Comparison of ENCODE assay signal across 7 mouse cellular contexts in the genomic region with DNA sequence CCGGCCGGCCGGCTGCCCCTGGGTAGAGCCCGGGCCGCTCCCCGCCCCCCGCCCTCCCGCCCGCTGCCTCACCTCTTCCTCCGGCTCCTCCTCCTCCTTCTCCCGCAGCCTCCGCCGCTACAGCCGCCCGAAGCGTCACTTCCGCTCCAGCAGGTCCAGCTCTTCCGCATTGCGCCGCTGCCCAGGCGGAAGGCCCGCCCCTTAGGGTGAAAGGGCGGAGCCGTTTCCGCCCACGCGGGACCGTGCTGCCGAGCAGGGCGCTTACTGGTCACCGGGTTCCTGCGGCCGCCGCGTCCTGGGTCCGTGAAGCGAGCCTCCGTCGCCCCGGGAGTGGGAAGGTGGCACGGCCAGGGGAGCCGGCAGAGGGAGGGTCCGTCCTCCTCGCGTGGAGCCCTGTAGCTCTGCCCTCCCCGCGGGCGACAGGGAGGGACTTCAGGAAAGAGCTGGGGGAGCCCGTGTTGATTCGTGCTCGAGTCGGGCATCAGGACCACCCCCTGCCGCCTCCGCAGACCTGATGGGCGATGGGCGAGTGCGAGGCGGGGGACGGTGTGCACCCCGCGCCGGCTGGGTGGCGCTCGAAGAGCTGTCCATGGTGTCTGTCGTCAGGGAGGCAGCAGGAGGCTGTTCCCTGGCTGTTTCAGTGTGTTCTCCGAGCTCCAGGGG. TPM values are rescaled to one million over a fixed set of nuclear protein-coding genes. Genes with fewer than 3 reads are reported as not detected.
DNase-seq lines count a peak whose midpoint lies in the region; ATAC-seq lines count a peak whose summit lies in the region.

Gene Synj1 (minus strand): TSS at position 288 of the 663 bp plus-strand sequence.

- H3K4me1 ChIP-seq in embryonic facial prominence, embryonic 10.5 days, result peaks cover 15% of the 10 kb centered on the region
- peaks cover 12% of the 10 kb centered on the region for H3K4me1 ChIP-seq in limb, embryonic 10.5 days
- H3K4me1 ChIP-seq in midbrain, embryonic 13.5 days (replicated peaks), result peaks cover 33% of the 10 kb centered on the region

- H3K27ac ChIP-seq in embryonic facial prominence, embryonic 10.5 days (replicated peaks), result peak within 1 kb of the TSS; percentile 89
- peak within 1 kb of the TSS; percentile 86 for H3K27ac ChIP-seq in limb, embryonic 10.5 days
- peak within 1 kb of the TSS; percentile 95 for H3K27ac ChIP-seq in midbrain, embryonic 13.5 days

- peak; percentile 92 for DNase-seq in adrenal gland, postnatal 10 days
- peak; percentile 94 for DNase-seq in embryonic facial prominence, embryonic 10.5 days (ENCODE audit: low spot score)
- peak; percentile 90 for DNase-seq in kidney, adult 11 months
- DNase-seq in limb, embryonic 10.5 days (ENCODE audit: low spot score), result peak; percentile 93
- peak; percentile 87 for DNase-seq in spleen, adult 12 weeks (ENCODE audit: low spot score)

- WGBS in embryonic facial prominence, embryonic 10.5 days, result under 1% methylated on average over 66 of the region's 66 CpGs
- under 1% methylated on average over 66 of the region's 66 CpGs for WGBS in limb, embryonic 10.5 days
- WGBS in midbrain, embryonic 13.5 days, result under 1% methylated on average over 64 of the region's 66 CpGs

- peaks cover 31% of the 10 kb centered on the region for H3K36me3 ChIP-seq in embryonic facial prominence, embryonic 10.5 days (replicated peaks)
- peaks cover 29% of the 10 kb centered on the region for H3K36me3 ChIP-seq in limb, embryonic 10.5 days
- H3K36me3 ChIP-seq in midbrain, embryonic 13.5 days, result peaks cover 19% of the 10 kb centered on the region

- H3K9me3 ChIP-seq in embryonic facial prominence, embryonic 10.5 days, result no peaks in the 10 kb centered on the region
- no peaks in the 10 kb centered on the region for H3K9me3 ChIP-seq in limb, embryonic 10.5 days (replicated peaks)
- no peaks in the 10 kb centered on the region for H3K9me3 ChIP-seq in midbrain, embryonic 13.5 days

- H3K4me3 ChIP-seq in embryonic facial prominence, embryonic 10.5 days, result peak within 1 kb of the TSS; percentile 96
- H3K4me3 ChIP-seq in limb, embryonic 10.5 days, result peak within 1 kb of the TSS; percentile 72
- peak within 1 kb of the TSS; percentile 89 for H3K4me3 ChIP-seq in midbrain, embryonic 13.5 days (replicated peaks)

- no peaks in the 10 kb centered on the region for H3K27me3 ChIP-seq in embryonic facial prominence, embryonic 10.5 days (replicated peaks; ENCODE audit: low read depth, poor library complexity, severe bottlenecking)
- no peaks in the 10 kb centered on the region for H3K27me3 ChIP-seq in limb, embryonic 10.5 days (ENCODE audit: low read depth, poor library complexity, severe bottlenecking)
- no peaks in the 10 kb centered on the region for H3K27me3 ChIP-seq in midbrain, embryonic 13.5 days

- H3K4me2 ChIP-seq in midbrain, embryonic 13.5 days (replicated peaks), result peak within 1 kb of the TSS; percentile 69

- ATAC-seq in granulocyte monocyte progenitor cell, adult 5-6 weeks (replicated peaks; ENCODE audit: poor library complexity, severe bottlenecking), result peak; percentile 81
- ATAC-seq in midbrain, embryonic 13.5 days, result peak; percentile 97

- peak within 1 kb of the TSS; percentile 88 for H3K9ac ChIP-seq in midbrain, embryonic 13.5 days (replicated peaks)

RNA-seq across cellular contexts. Expression of gene Synj1, which starts in this region (rescaled TPM):
- 10 to 100 TPM; 30.1 to 30.2 TPM for total RNA-seq in adrenal gland, postnatal 10 days (2021)
- polyA plus RNA-seq in embryonic facial prominence, embryonic 10.5 days (2016; fragmentation: Nextera tagmentation; extraction: Ambion mirVana), result 11.6 and 11.8 TPM in 2 replicates
- 35.8 and 46.0 TPM in 2 replicates for total RNA-seq in granulocyte monocyte progenitor cell, adult 5-6 weeks (2014; fragmentation: Nextera tagmentation)
- total RNA-seq in granulocyte monocyte progenitor cell, adult 5-6 weeks (2017), result 23.8 and 25.2 TPM in 2 replicates
- 8.7 and 9.6 TPM in 2 replicates for polyA plus RNA-seq in limb, embryonic 10.5 days (2016; fragmentation: Nextera tagmentation; extraction: Ambion mirVana)
- polyA plus RNA-seq in midbrain, embryonic 13.5 days (2015; fragmentation: Nextera tagmentation; extraction: Ambion mirVana), result 33.6 and 38.0 TPM in 2 replicates

Comparison
In these comparisons a context has a peak if more than half of its experiments do, and no peak if none do; other contexts are left out.
1. Peak in every context shown above with its lines: DNase-seq, ATAC-seq, H3K4me3 ChIP-seq and H3K27ac ChIP-seq.